Mouse (Mus musculus): ENCODE results near the gene Cobl. TPM values are rescaled to one million over a fixed set of nuclear protein-coding genes. Genes with fewer than 3 reads are reported as not detected.

The Cobl gene
- total and polyA plus RNA-seq, 2 experiments from 2014 or later: 17.2 to 24.5 TPM

GRCm38 (mm10) chr11:12195390-12195789, 269.4 kb downstream of the Cobl start:
- H3K36me3 ChIP-seq (ENCODE audit: insufficient read depth, low read length): no peaks in the 10 kb centered on the region
- ATAC-seq (ENCODE audit: low FRiP score): no peak
- WGBS: 85% methylated on average over 3 of the region's 3 CpGs
- no peaks in the 10 kb centered on the region for H3K27me3 ChIP-seq (ENCODE audit: insufficient read depth, low read length)
- no peak overlapping the region for H3K4me3 ChIP-seq (ENCODE audit: low read depth, low read length)
- H3K27ac ChIP-seq (ENCODE audit: low read depth, low read length): no peak overlapping the region
- no peak for DNase-seq (ENCODE audit: low spot score)
- TF ChIP-seq CTCF (IDR thresholded peaks at IDR 0.05): no peak
- H3K4me2 ChIP-seq (ENCODE audit: low read depth, low read length, poor library complexity, severe bottlenecking): no peak overlapping the region
- no peak overlapping the region for H3K9ac ChIP-seq (replicated peaks; ENCODE audit: low read length, poor library complexity, severe bottlenecking)
- no peaks in the 10 kb centered on the region for H3K9me3 ChIP-seq (ENCODE audit: low read length)
- H3K4me1 ChIP-seq (ENCODE audit: insufficient read depth, low read length): no peaks in the 10 kb centered on the region

- no peaks in the 10 kb centered on the region for H3K9me3 ChIP-seq (ENCODE audit: low read length)
- H3K4me1 ChIP-seq (ENCODE audit: insufficient read depth, low read length): no peaks in the 10 kb centered on the region
- no peak for DNase-seq (ENCODE audit: low spot score)
- no peak for ATAC-seq (ENCODE audit: low FRiP score)
- H3K4me3 ChIP-seq (ENCODE audit: low read depth, low read length): no peak overlapping the region
- H3K36me3 ChIP-seq (ENCODE audit: insufficient read depth, low read length): no peaks in the 10 kb centered on the region
- H3K27ac ChIP-seq (ENCODE audit: low read depth, low read length): no peak overlapping the region
- H3K27me3 ChIP-seq (ENCODE audit: insufficient read depth, low read length): no peaks in the 10 kb centered on the region
- TF ChIP-seq CTCF (IDR thresholded peaks at IDR 0.05): no peak
- H3K4me2 ChIP-seq (ENCODE audit: low read depth, low read length, poor library complexity, severe bottlenecking): no peak overlapping the region
- 65% methylated on average over 4 of the region's 4 CpGs for WGBS
- no peak overlapping the region for H3K9ac ChIP-seq (replicated peaks; ENCODE audit: low read length, poor library complexity, severe bottlenecking)
These were observed 271.4 kb downstream of the Cobl start for GRCm38 (mm10) chr11:12193369-12193768.

- no peaks in the 10 kb centered on the region for H3K4me1 ChIP-seq (ENCODE audit: insufficient read depth, low read length)
- no peaks in the 10 kb centered on the region for H3K9me3 ChIP-seq (ENCODE audit: low read length)
- WGBS: 80% methylated on average over 2 of the region's 2 CpGs
- no peaks in the 10 kb centered on the region for H3K27me3 ChIP-seq (ENCODE audit: insufficient read depth, low read length)
- TF ChIP-seq CTCF (IDR thresholded peaks at IDR 0.05): no peak
- H3K9ac ChIP-seq (replicated peaks; ENCODE audit: low read length, poor library complexity, severe bottlenecking): no peak overlapping the region
- no peak overlapping the region for H3K27ac ChIP-seq (ENCODE audit: low read depth, low read length)
- ATAC-seq (ENCODE audit: low FRiP score) (no peak), DNase-seq (ENCODE audit: low spot score) (no peak)
- no peak overlapping the region for H3K4me2 ChIP-seq (ENCODE audit: low read depth, low read length, poor library complexity, severe bottlenecking)
- H3K36me3 ChIP-seq (ENCODE audit: insufficient read depth, low read length): no peaks in the 10 kb centered on the region
- H3K4me3 ChIP-seq (ENCODE audit: low read depth, low read length): no peak overlapping the region
These were observed 273.4 kb downstream of the Cobl start for GRCm38 (mm10) chr11:12191386-12191785.

GRCm38 (mm10) chr11:12190417-12190816, 274.3 kb downstream of the Cobl start:
- DNase-seq (ENCODE audit: low spot score): no peak
- Histone ChIP-seq H3K4me2 (ENCODE audit: low read depth, low read length, poor library complexity, severe bottlenecking) (no peak overlapping the region), H3K27me3 (ENCODE audit: insufficient read depth, low read length) (no peaks in the 10 kb centered on the region), H3K36me3 (ENCODE audit: insufficient read depth, low read length) (no peaks in the 10 kb centered on the region), H3K4me3 (ENCODE audit: low read depth, low read length) (no peak overlapping the region), H3K4me1 (ENCODE audit: insufficient read depth, low read length) (no peaks in the 10 kb centered on the region), H3K9me3 (ENCODE audit: low read length) (no peaks in the 10 kb centered on the region), H3K27ac (ENCODE audit: low read depth, low read length) (no peak overlapping the region), H3K9ac (replicated peaks; ENCODE audit: low read length, poor library complexity, severe bottlenecking) (no peak overlapping the region)
- ATAC-seq (ENCODE audit: low FRiP score): no peak
- no peak for TF ChIP-seq CTCF (IDR thresholded peaks at IDR 0.05)
- 74% methylated on average over 1 of the region's 1 CpGs for WGBS

Data from midbrain, postnatal 0 days (tissue).